Comparison of ENCODE assay signal across 8 mouse cellular contexts in the genomic region with DNA sequence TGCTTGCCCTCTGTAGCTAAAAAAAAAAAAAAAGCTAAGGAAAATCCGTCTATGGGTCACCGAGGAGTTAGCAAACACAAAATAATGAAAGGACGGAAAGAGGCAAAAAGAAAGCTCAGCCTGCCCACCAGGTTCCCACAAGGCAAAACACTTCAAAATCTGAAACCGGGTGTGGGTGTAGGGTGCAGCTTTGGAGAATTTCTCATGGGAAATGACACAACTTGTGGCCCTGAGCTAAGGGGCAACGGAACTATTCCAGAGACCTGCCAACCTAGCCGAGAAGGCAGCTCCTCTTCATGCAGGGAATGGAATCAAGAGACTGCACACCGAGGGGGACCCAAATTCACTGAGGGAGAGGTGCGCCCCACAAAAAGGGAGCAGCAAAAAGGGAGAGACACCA. TPM values are rescaled to one million over a fixed set of nuclear protein-coding genes. Genes with fewer than 3 reads are reported as not detected.
DNase-seq lines count a peak whose midpoint lies in the region; ATAC-seq and TF ChIP-seq lines count a peak whose summit lies in the region.

No protein-coding gene starts in this region.

- ATAC-seq in forebrain, embryonic 12.5 days (ENCODE audit: low FRiP score) = no peak
- ATAC-seq in limb, embryonic 14.5 days (ENCODE audit: low FRiP score, low read depth) = no peak; the same call in 1 of the 2 replicates

- peak overlapping the region; percentile 22; the same call in 1 of the 2 replicates for H3K27ac ChIP-seq in CH12.LX (ENCODE audit: insufficient read depth, low read depth)
- H3K27ac ChIP-seq in forebrain, embryonic 12.5 days = no peak overlapping the region
- peak overlapping the region; percentile 67; the same call in 1 of the 2 replicates for H3K27ac ChIP-seq in limb, embryonic 14.5 days (replicated peaks; ENCODE audit: low read depth, low read length)
- H3K27ac ChIP-seq in olfactory bulb, adult 2 months (ENCODE audit: insufficient read depth, low read depth, low read length) = no peak overlapping the region

- dilution Hi-C loops in CH12.LX (cut with MboI; ENCODE audit: extremely low pct_ligation_motif_present, extremely low pct_unique_long_range_greater_than_20kb, low sequenced_read_pairs) = no loop called here

- peak overlapping the region; percentile 85 to 98 (median 94) for H3K4me3 ChIP-seq in CH12.LX (replicated peaks in 1 of 3; ENCODE audit: low read depth in 2 of 3, low read length in 2 of 3, poor library complexity in 1 of 3)
- H3K4me3 ChIP-seq in forebrain, embryonic 12.5 days (replicated peaks) = peak overlapping the region; percentile 98
- peak overlapping the region; percentile 99 for H3K4me3 ChIP-seq in limb, embryonic 14.5 days (replicated peaks; ENCODE audit: low read length)
- H3K4me3 ChIP-seq in olfactory bulb, adult 2 months (ENCODE audit: insufficient read depth, low read depth, low read length) = peak overlapping the region; percentile 86

- peak; percentile 24 for DNase-seq in adrenal gland, adult 2 months
- no peak for DNase-seq in adrenal gland, adult 8-10 months
- no peak for DNase-seq in CH12.LX (ENCODE audit: extremely low read depth)
- DNase-seq in limb, embryonic 14.5 days (ENCODE audit: low spot score) = no peak
- DNase-seq in embryo, embryonic 9.5 days (ENCODE audit: extremely low spot score) = no peak
- DNase-seq in spleen, postnatal 4 days (ENCODE audit: low spot score in 2 of 2) = no peak

- H3K36me3 ChIP-seq in CH12.LX (replicated peaks in 1 of 2; ENCODE audit: control insufficient read depth in 1 of 2, insufficient read depth in 1 of 2, low read length in 1 of 2) = peaks cover 28 to 34% of the 10 kb centered on the region in 2 experiments
- peaks cover 30% of the 10 kb centered on the region for H3K36me3 ChIP-seq in forebrain, embryonic 12.5 days (replicated peaks)
- H3K36me3 ChIP-seq in limb, embryonic 14.5 days (ENCODE audit: control insufficient read depth, insufficient read depth, low read length) = peaks cover 28% of the 10 kb centered on the region

- peak overlapping the region; percentile 85 for H3K9ac ChIP-seq in CH12.LX (ENCODE audit: insufficient read depth, low read depth)
- H3K9ac ChIP-seq in forebrain, embryonic 12.5 days = peak overlapping the region; percentile 99
- peak overlapping the region; percentile 97 for H3K9ac ChIP-seq in limb, embryonic 14.5 days (ENCODE audit: low read depth, low read length, severe bottlenecking)

- TF ChIP-seq EP300 in CH12.LX (IDR thresholded peaks at IDR 0.05; ENCODE audit: low read length) = no peak

- H3K4me2 ChIP-seq in CH12.LX (ENCODE audit: insufficient read depth, low read depth, poor library complexity, severe bottlenecking) = peak overlapping the region; percentile 98
- peak overlapping the region; percentile 93 for H3K4me2 ChIP-seq in forebrain, embryonic 12.5 days
- peak overlapping the region; percentile 82 for H3K4me2 ChIP-seq in limb, embryonic 14.5 days (replicated peaks; ENCODE audit: low read depth, low read length, severe bottlenecking)

- H3K79me2 ChIP-seq in CH12.LX (replicated peaks; ENCODE audit: control insufficient read depth, extremely low read depth, insufficient read depth, poor library complexity, severe bottlenecking) = peaks cover 24% of the 10 kb centered on the region

- no peak for TF ChIP-seq POLR2A in CH12.LX (IDR thresholded peaks at IDR 0.05; ENCODE audit: low read depth, low read length)
- no peak for TF ChIP-seq POLR2A in limb, embryonic 14.5 days (IDR thresholded peaks at IDR 0.05; ENCODE audit: borderline replicate concordance, extremely low read depth, insufficient read depth, insufficient read length)
- no peak for TF ChIP-seq POLR2A in olfactory bulb, adult 2 months (IDR thresholded peaks at IDR 0.05; ENCODE audit: insufficient read depth, low read depth, low read length)

- WGBS in forebrain, embryonic 12.5 days = 7% methylated on average over 8 of the region's 8 CpGs
- 9% methylated on average over 8 of the region's 8 CpGs for WGBS in limb, embryonic 14.5 days
- WGBS in olfactory bulb, adult 2 months = under 1% methylated on average over 8 of the region's 8 CpGs

- no peak for TF ChIP-seq RAD21 in CH12.LX (IDR thresholded peaks at IDR 0.05; ENCODE audit: low read depth, low read length)

- in situ Hi-C loops in CH12.LX (cut with MboI; ENCODE audit: low pct_ligation_motif_present, low pct_unique_long_range_greater_than_20kb, low sequenced_read_pairs) = no loop called here

- H3K9me3 ChIP-seq in CH12.LX (replicated peaks; ENCODE audit: low read length) = no peaks in the 10 kb centered on the region
- H3K9me3 ChIP-seq in forebrain, embryonic 12.5 days = no peaks in the 10 kb centered on the region
- H3K9me3 ChIP-seq in limb, embryonic 14.5 days (ENCODE audit: control insufficient read depth, low read length) = no peaks in the 10 kb centered on the region

- TF ChIP-seq CTCF in CH12.LX (conservative IDR thresholded peaks at IDR 0.05 in 1 of 2, IDR thresholded peaks at IDR 0.05 in 1 of 2; ENCODE audit: low read depth in 2 of 2, low read length in 2 of 2) = no peak
- 0 out of 2 replicates have a peak, but pooled peaks have one; percentile 19 for TF ChIP-seq CTCF in olfactory bulb, adult 2 months (IDR thresholded peaks at IDR 0.05; ENCODE audit: insufficient read depth, low read depth, low read length)

- no peaks in the 10 kb centered on the region for H3K27me3 ChIP-seq in CH12.LX (replicated peaks)
- no peaks in the 10 kb centered on the region for H3K27me3 ChIP-seq in forebrain, embryonic 12.5 days
- no peaks in the 10 kb centered on the region for H3K27me3 ChIP-seq in limb, embryonic 14.5 days (ENCODE audit: control insufficient read depth, insufficient read depth, low read length)

- peaks cover 0 to 25% of the 10 kb centered on the region in 2 experiments; a peak in 3 of 4 replicates for H3K4me1 ChIP-seq in CH12.LX (ENCODE audit: control insufficient read depth in 1 of 2, insufficient read depth in 2 of 2)
- H3K4me1 ChIP-seq in forebrain, embryonic 12.5 days = peaks cover 14% of the 10 kb centered on the region
- peaks cover 7% of the 10 kb centered on the region for H3K4me1 ChIP-seq in limb, embryonic 14.5 days (ENCODE audit: control insufficient read depth, insufficient read depth, low read length)
- peaks cover 5% of the 10 kb centered on the region; the same call in 1 of the 2 replicates for H3K4me1 ChIP-seq in olfactory bulb, adult 2 months (ENCODE audit: control insufficient read depth, insufficient read depth, low read length)

TF ChIP-seq in CH12.LX, 34 proteins besides CTCF, POLR2A, EP300 and RAD21 (continues in another document):
- 0 out of 2 replicates have a peak, but pooled peaks have one; percentile 26 for TF ChIP-seq MXI1 (IDR thresholded peaks at IDR 0.05; ENCODE audit: low read depth, low read length)

RNA-seq across cellular contexts. Expression of a gene that starts 0.7 kb away (rescaled TPM):
- 10 to 100 TPM; 38.5 to 45.5 TPM for total RNA-seq in adrenal gland, adult 2 months (2021)
- 8.8 and 9.8 TPM in 2 replicates for polyA plus RNA-seq in adrenal gland, adult 2 months (2012; rRNA removed)
- total RNA-seq in adrenal gland, adult 8-10 months (2022) = 10 to 100 TPM; 42.1 to 57.0 (median 46.1) TPM
- 6.8 and 7.6 TPM in 2 replicates for total RNA-seq in CH12.LX (2012; rRNA removed)
- 4.1 and 4.6 TPM in 2 replicates for total RNA-seq in CH12.LX (2014; rRNA removed)
- 15.2 and 18.5 TPM in 2 replicates for polyA plus RNA-seq in CH12.LX (2012; ENCODE audit: insufficient read length, low read depth)
- 7.4 and 9.6 TPM in 2 replicates for polyA plus RNA-seq in forebrain, embryonic 12.5 days (2016; fragmentation: Nextera tagmentation; extraction: Ambion mirVana)
- 16.2 and 19.0 TPM in 2 replicates for polyA plus RNA-seq in limb, embryonic 14.5 days (2012; rRNA removed)
- polyA plus RNA-seq in limb, embryonic 14.5 days (2014; fragmentation: Nextera tagmentation; extraction: Ambion mirVana) = 8.7 and 9.6 TPM in 2 replicates
- polyA plus RNA-seq in olfactory bulb, adult 2 months (2012; ENCODE audit: insufficient read depth, insufficient read length, low replicate concordance, missing spikeins) = not detected in 2 replicates

RNA-seq across cellular contexts. Expression of a gene that starts 31.5 kb away (rescaled TPM):
- total RNA-seq in adrenal gland, adult 2 months (2021) = 10 to 100 TPM in 1 of 2 experiments, 1 to 10 TPM in 1; 8.6 to 12.1 TPM
- 6.6 and 9.0 TPM in 2 replicates for polyA plus RNA-seq in adrenal gland, adult 2 months (2012; rRNA removed)
- 10 to 100 TPM in 3 of 4 experiments, 1 to 10 TPM in 1; 9.5 to 15.8 (median 12.4) TPM for total RNA-seq in adrenal gland, adult 8-10 months (2022)
- total RNA-seq in CH12.LX (2012; rRNA removed) (5.0 and 5.1 TPM in 2 replicates), CH12.LX (2014; rRNA removed) (3.4 and 4.1 TPM in 2 replicates)
- polyA plus RNA-seq in CH12.LX (2012; ENCODE audit: insufficient read length, low read depth) = 4.1 and 5.2 TPM in 2 replicates
- 73.1 and 78.5 TPM in 2 replicates for polyA plus RNA-seq in forebrain, embryonic 12.5 days (2016; fragmentation: Nextera tagmentation; extraction: Ambion mirVana)
- polyA plus RNA-seq in limb, embryonic 14.5 days (2012; rRNA removed) = 34.0 and 36.8 TPM in 2 replicates
- polyA plus RNA-seq in limb, embryonic 14.5 days (2014; fragmentation: Nextera tagmentation; extraction: Ambion mirVana) = 28.6 and 34.2 TPM in 2 replicates
- polyA plus RNA-seq in olfactory bulb, adult 2 months (2012; ENCODE audit: insufficient read depth, insufficient read length, low replicate concordance, missing spikeins) = not detected in 2 replicates

RNA-seq across cellular contexts. Expression of a gene that starts 41.5 kb away (rescaled TPM):
- total RNA-seq in adrenal gland, adult 2 months (2021) = 10 to 100 TPM; 76.3 to 91.7 TPM
- polyA plus RNA-seq in adrenal gland, adult 2 months (2012; rRNA removed) = 11.1 and 17.1 TPM in 2 replicates
- total RNA-seq in adrenal gland, adult 8-10 months (2022) = 100 to 1,000 TPM in 1 of 4 experiments, 10 to 100 TPM in 3; 76.0 to 103 (median 90.0) TPM
- total RNA-seq in CH12.LX (2012; rRNA removed) = 29.5 and 32.9 TPM in 2 replicates
- 39.6 and 40.8 TPM in 2 replicates for total RNA-seq in CH12.LX (2014; rRNA removed)
- polyA plus RNA-seq in CH12.LX (2012; ENCODE audit: insufficient read length, low read depth) = 54.7 and 60.4 TPM in 2 replicates
- 67.6 and 71.1 TPM in 2 replicates for polyA plus RNA-seq in forebrain, embryonic 12.5 days (2016; fragmentation: Nextera tagmentation; extraction: Ambion mirVana)
- polyA plus RNA-seq in limb, embryonic 14.5 days (2012; rRNA removed) = 63.1 and 71.1 TPM in 2 replicates
- 32.0 and 33.7 TPM in 2 replicates for polyA plus RNA-seq in limb, embryonic 14.5 days (2014; fragmentation: Nextera tagmentation; extraction: Ambion mirVana)
- not detected in 2 replicates for polyA plus RNA-seq in olfactory bulb, adult 2 months (2012; ENCODE audit: insufficient read depth, insufficient read length, low replicate concordance, missing spikeins)

RNA-seq across cellular contexts. Expression of a gene that starts 43.8 kb away (rescaled TPM):
- total RNA-seq in adrenal gland, adult 2 months (2021) = 10 to 100 TPM; 72.7 to 89.3 TPM
- 20.5 and 26.6 TPM in 2 replicates for polyA plus RNA-seq in adrenal gland, adult 2 months (2012; rRNA removed)
- 100 to 1,000 TPM in 1 of 4 experiments, 10 to 100 TPM in 3; 85.7 to 100 (median 97.0) TPM for total RNA-seq in adrenal gland, adult 8-10 months (2022)
- total RNA-seq in CH12.LX (2012; rRNA removed) = 38.2 and 38.9 TPM in 2 replicates
- 57.2 and 62.2 TPM in 2 replicates for total RNA-seq in CH12.LX (2014; rRNA removed)
- 49.5 and 53.1 TPM in 2 replicates for polyA plus RNA-seq in CH12.LX (2012; ENCODE audit: insufficient read length, low read depth)
- polyA plus RNA-seq in forebrain, embryonic 12.5 days (2016; fragmentation: Nextera tagmentation; extraction: Ambion mirVana) = 180 and 185 TPM in 2 replicates
- 109 and 113 TPM in 2 replicates for polyA plus RNA-seq in limb, embryonic 14.5 days (2012; rRNA removed)
- polyA plus RNA-seq in limb, embryonic 14.5 days (2014; fragmentation: Nextera tagmentation; extraction: Ambion mirVana) = 149 and 153 TPM in 2 replicates
- 88.0 TPM in 1 of 2 replicates, not detected in the other for polyA plus RNA-seq in olfactory bulb, adult 2 months (2012; ENCODE audit: insufficient read depth, insufficient read length, low replicate concordance, missing spikeins)

Comparison
In these comparisons a context has a peak if more than half of its experiments do, and no peak if none do; other contexts are left out.
1. H3K27ac ChIP-seq: peak in CH12.LX (single experiment) and limb, embryonic 14.5 days (single experiment); none in forebrain, embryonic 12.5 days (single experiment) and olfactory bulb, adult 2 months (single experiment).
2. Peak in every context shown above with its lines, with median percentiles within 50 percentile points of each other: H3K4me2 ChIP-seq, H3K4me3 ChIP-seq and H3K9ac ChIP-seq.